Mouse (Mus musculus) erythroid progenitor cell, adult 5-6 weeks (primary cell): Measurements from ENCODE around the gene Msi2. TPM values are rescaled to one million over a fixed set of nuclear protein-coding genes. Genes with fewer than 3 reads are reported as not detected.
A peak's percentile ranks its signal among the peaks of the same experiment; 100 is the strongest.

Experiments used
- ATAC-seq: replicated peaks from 2 replicates; pipeline ENCODE4 v1.8.0; 2016; ENCODE audit warnings: moderate number of reproducible peaks, mild to moderate bottlenecking, moderate TSS enrichment, inconsistent platforms; ENCODE audit not compliant: poor library complexity, low FRiP score, severe bottlenecking
- total RNA-seq, 2 experiments: library from RNA; stranded (forward) in 1 of 2; stranded (reverse) in 1 of 2; fragments of 150-400 nt in 1 of 2; fragments of 186-747, 209-891 nt in 1 of 2; gene quantifications; 2 replicates each; pipeline versions ENCODE4 v1.2.3 to v1.2.4; 2015 to 2017; ENCODE audit warnings: low replicate concordance in 2 of 2

The Msi2 gene
- total RNA-seq, 2 experiments from 2014 or later: 8.4 to 44.6 TPM

DNA sequence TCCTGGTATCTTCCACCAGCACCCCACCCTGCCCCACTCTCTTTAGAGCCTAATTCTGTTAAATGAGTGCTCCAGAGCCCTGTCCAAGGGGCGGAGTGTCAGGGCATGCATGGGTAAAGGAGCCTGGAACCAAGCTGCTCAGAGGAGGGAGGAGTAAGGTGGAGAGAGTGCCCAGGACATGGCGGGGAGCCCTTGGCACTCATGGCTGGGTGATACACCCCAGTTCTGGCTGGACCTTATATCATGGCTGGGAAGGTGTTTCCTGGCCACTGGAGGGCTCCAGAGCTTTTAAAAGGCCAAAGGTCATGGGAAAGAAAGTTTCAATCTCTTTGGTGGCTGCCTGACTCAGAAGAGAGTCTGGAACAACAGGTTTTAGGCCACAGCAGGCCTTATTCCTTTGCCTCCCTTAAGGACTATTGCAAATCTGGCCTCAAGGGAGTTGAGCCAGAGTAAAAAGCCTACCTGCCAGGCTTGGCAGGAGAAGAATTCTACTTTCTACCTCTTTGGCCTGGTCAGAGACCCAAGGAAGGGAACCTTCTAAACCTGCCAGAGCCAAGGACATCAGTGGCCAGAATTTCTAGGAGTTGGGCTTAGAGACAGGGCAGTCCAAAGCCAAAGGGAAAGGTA is 352.3 kb downstream of the Msi2 start:
- no peak for ATAC-seq

GRCm38 (mm10) chr11:88364231-88364630 is 354.1 kb downstream of the Msi2 start:
- ATAC-seq: no peak

GRCm38 (mm10) chr11:88363481-88363880 is 354.8 kb downstream of the Msi2 start:
- no peak for ATAC-seq

- ATAC-seq: no peak
These were observed 358.6 kb downstream of the Msi2 start for GRCm38 (mm10) chr11:88359736-88360135.

- no peak for ATAC-seq
These were observed 361.0 kb downstream of the Msi2 start for GRCm38 (mm10) chr11:88357325-88357724.

GRCm38 (mm10) chr11:88356598-88357290 is 361.6 kb downstream of the Msi2 start:
- ATAC-seq: peak; percentile 53; the same call in 1 of the 2 replicates

DNA sequence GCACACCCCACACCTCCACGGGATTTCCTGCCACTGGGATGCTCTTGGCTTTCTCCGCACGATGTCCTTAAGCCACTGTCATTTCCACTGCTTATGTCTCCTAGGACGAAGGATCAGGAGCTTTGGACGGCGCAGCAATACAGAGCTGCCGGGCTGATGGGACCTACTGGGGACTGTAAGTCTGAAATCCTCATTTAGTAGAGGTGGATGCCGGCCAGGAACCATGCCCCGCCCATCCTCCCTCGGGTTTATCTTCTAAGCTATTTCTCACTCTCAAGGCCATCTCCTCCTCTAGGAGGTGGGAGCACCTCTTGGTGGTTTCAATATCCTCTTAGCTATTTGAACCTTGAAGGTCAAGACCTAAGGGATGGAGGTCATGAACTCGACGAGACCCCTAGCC is 362.3 kb downstream of the Msi2 start:
- no peak for ATAC-seq

DNA sequence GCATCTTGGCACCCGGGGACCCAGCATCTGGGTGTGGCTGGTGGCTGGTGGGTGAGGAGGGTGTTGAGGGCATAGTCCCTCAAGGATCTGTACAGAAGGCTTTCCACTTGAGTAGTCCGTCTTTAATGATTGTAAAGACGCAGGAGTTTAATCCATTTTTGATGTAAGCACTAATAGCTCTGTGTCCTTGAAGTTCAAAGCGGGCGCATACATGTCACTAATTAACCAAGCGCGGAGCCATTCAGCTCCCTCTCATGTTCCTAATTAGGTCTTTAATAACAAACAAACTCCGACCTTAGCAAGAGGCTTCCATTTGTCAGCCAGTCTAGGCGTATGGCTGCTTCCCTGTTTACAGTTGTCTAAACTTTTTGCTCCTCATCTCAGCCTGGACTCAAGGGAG is 363.5 kb downstream of the Msi2 start:
- no peak for ATAC-seq

GRCm38 (mm10) chr11:88351722-88352473 is 366.4 kb downstream of the Msi2 start:
- ATAC-seq: no peak

- no peak for ATAC-seq
These were observed 369.6 kb downstream of the Msi2 start for GRCm38 (mm10) chr11:88348690-88349089.

GRCm38 (mm10) chr11:88348056-88348455 is 370.3 kb downstream of the Msi2 start:
- no peak for ATAC-seq

GRCm38 (mm10) chr11:88346066-88346465 is 372.2 kb downstream of the Msi2 start:
- ATAC-seq: no peak

DNA sequence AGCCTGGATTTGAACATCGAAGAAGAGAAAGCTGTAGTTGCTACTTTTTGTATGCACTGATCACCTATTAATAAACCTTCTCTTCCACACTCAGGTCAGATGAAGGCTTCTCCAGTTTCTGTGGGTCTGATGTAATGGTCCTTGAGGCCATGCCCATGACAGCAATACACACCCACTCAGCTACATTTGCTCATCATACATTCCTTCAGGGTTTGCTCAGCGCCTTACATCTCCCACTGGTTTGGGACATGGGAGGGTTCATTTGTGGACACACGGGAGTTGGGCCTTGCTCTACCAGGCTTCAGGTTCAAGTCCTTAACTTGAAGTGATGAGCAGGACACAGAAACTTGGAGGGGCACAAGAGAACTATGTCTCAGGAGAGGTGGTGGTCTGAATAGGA is 380.4 kb downstream of the Msi2 start:
- ATAC-seq: no peak

DNA sequence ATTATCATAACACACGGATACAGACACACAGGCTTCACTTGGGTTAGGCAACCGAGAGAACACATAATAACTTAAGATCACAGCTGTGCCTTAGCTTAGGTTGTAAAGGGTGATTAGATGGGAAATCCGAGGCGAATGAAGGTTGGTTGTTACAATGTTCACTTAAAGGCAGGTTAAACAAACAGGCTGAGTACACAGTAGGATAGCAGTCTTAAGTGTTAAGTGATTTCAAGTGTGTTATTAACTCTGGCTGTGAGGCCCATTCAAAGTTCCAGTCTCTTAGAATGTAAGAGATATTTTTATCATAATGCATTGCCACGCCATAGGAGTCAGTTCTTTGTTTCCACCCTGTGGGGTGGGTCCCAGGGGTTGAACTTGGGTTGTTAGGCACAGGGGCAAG is 383.4 kb downstream of the Msi2 start:
- ATAC-seq: no peak

GRCm38 (mm10) chr11:88332309-88332934 is 385.9 kb downstream of the Msi2 start:
- ATAC-seq: no peak

DNA sequence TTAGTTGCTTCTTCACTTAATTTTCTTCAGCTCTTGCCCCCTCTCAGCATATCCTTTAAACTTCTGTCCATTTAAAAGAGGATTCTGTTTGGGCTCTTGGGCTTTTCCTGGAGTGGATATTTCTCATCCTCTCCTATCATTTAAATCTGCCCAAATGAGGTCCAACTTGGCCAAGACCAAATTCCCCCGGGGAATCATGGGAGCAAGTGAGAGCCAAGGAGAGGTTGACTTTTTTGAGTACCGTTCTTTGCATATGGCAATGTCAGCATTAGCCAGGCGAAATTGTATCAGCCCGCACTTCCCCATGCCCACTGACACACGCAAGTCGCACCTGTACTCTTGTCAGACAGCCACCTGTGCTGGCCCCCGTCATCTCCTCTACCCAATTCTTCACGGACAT is 386.6 kb downstream of the Msi2 start:
- ATAC-seq: no peak

GRCm38 (mm10) chr11:88330799-88331198 is 387.5 kb downstream of the Msi2 start:
- no peak for ATAC-seq

GRCm38 (mm10) chr11:88328813-88329595 is 389.3 kb downstream of the Msi2 start:
- no peak for ATAC-seq

- ATAC-seq: no peak
These were observed 391.3 kb downstream of the Msi2 start for GRCm38 (mm10) chr11:88327016-88327415.

DNA sequence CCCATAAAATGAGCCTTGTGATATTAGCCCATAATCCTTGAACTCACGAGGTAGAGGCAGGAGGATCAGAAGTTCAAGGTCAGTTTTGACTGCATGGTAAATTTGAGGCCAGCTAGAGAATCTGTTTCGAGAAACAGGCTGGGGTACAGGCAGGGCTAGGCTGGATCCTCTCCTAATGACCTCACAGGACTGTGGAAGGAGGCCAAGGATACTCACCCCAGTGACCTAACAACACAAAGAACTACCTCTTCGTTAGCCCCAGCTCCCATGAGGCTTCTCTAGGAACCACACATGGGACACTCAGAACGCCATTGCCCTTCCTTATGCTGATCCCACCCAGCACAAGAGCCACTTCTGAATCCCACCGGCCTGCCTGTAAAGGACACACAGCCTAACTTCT is 399.5 kb downstream of the Msi2 start:
- no peak for ATAC-seq
